Mouse (Mus musculus) hindbrain, postnatal 0 days (tissue): ENCODE measurements at regions not wholly inside any gene's neighbourhood (a gene's known extent, or its start where the extent isn't known, plus 50 kb on each side); places are given as distances from the start of the nearest gene placed in this dataset.
A peak's percentile ranks its signal among the peaks of the same experiment; 100 is the strongest.

Experiments
- ATAC-seq: fragments of 200-750 bp; cut with Nextera tagmentation; 2 replicates; pipeline ENCODE4 v1.8.0; 2017; ENCODE audit warnings: mild to moderate bottlenecking, moderate TSS enrichment, moderate library complexity
- DNase-seq: peaks from one replicate; pipeline ENCODE4 v3.0.0-alpha.2; 2015; ENCODE audit warnings: low spot score
- H3K27ac ChIP-seq: fragments of 300-500 bp; sonication (generic); 2 replicates; pipeline ENCODE4 v1.5.1; 2014; ENCODE audit warnings: mild to moderate bottlenecking
- H3K27me3 ChIP-seq: fragments of 300-500 bp; sonication (generic); 2 replicates; pipeline ENCODE4 v1.6.1; 2014; ENCODE audit warnings: low read length, mixed read lengths; ENCODE audit not compliant: insufficient read depth
- H3K36me3 ChIP-seq: fragments of 300-500 bp; sonication (generic); 2 replicates; pipeline ENCODE4 v1.6.1; 2014; ENCODE audit warnings: low read length, mixed read lengths; ENCODE audit not compliant: insufficient read depth
- H3K4me1 ChIP-seq: fragments of 300-500 bp; sonication (generic); 2 replicates; pipeline ENCODE4 v1.6.1; 2014; ENCODE audit warnings: antibody characterized with exemption, low read length, mixed read lengths; ENCODE audit not compliant: insufficient read depth
- H3K4me2 ChIP-seq: fragments of 300-500 bp; sonication (generic); 2 replicates; pipeline ENCODE4 v1.6.1; 2014; ENCODE audit warnings: low read depth, mild to moderate bottlenecking, low read length, moderate library complexity, mixed read lengths
- H3K4me3 ChIP-seq: fragments of 300-500 bp; sonication (generic); 2 replicates; pipeline ENCODE4 v1.5.1; 2014; ENCODE audit warnings: low read length
- H3K9ac ChIP-seq: fragments of 300-500 bp; sonication (generic); replicated peaks from 2 replicates; pipeline ENCODE4 v1.6.1; 2014; ENCODE audit warnings: mild to moderate bottlenecking, low read length, moderate library complexity, mixed read lengths
- H3K9me3 ChIP-seq: fragments of 300-500 bp; sonication (generic); 2 replicates; pipeline ENCODE4 v1.6.1; 2016; ENCODE audit warnings: low read length, mixed read lengths
- CTCF ChIP-seq: IDR thresholded peaks from 2 replicates; pipeline ENCODE4 v1.5.1; 2016; ENCODE audit warnings: antibody characterized with exemption, control low read depth, low read depth
- WGBS: fragments of 180-500 bp; shearing (Covaris S2); extraction: QIAGEN DNeasy Blood & Tissue Kit; methylation state at CpG from one replicate; pipeline ENCODE4 v1.1.7; 2014; 5-methylcytosine and 5-hydroxymethylcytosine counted together

DNA sequence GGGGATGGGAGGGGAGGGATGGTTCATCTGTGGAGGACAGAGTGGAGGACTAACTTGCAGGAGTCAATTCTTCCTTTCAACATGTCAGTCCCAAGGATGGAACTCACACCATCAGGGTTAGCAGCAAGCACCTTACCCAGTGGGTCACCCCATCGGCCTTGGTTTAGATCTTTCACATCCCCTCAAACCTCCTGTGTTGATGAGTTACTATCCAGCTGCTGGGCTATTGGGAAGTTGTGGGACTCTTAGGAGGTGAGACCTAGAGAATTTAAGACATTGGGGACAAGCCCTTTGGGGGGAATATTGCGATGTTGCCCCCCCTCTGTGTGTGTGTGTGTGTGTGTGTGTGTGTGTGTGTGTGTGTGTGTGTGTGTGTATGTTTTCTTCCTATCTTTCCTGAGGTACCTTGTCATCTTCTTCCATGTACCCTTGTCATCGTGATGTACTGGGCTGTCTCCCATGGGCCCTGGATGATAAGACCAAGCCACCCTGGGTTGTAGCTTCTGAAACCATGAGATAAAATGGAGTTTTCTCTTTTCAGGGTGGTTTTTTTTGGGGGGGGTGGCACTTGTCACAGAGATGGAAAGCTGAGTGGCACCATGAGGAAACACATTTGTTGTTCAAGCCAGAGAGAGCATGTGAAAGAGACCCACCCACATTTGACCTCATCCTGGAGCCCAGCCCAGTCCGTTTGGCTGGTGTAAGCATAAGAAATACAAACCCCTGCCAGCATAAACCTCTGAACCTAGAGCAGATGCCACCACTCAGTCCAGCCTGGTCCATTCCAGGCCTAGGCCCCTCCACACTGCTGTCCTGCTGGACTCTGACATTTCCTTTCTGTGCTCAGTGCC lies 98.3 kb upstream of the Bod1 start:
- ATAC-seq, result peak; percentile 52
- H3K9ac ChIP-seq, result peak overlapping the region; percentile 4; the same call in 1 of the 2 replicates

DNA sequence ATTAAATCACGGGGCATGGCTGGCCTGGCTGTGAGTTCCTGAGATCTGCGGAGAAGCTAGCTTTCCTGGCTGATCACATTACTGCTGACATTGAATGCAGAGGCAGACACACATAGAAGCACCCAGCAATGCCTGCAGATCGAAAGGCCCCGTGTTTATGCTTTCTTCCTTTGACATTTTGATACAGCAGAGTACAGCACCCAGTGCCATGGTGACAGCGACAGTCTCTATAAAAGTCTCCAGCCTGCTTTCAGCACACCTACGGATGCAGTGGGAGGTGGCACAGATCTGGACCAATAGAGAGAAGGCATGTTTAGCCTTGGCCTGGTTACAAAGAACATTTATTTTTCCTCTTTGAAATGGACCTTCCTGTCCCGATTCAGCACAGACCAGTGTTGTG lies 99.2 kb upstream of the Bod1 start:
- H3K9ac ChIP-seq, result peak overlapping the region; percentile 4; the same call in 1 of the 2 replicates
- DNase-seq, result peak; percentile 55
- ATAC-seq, result peak; percentile 32

More for the DNA sequence above, 98.3 kb upstream of the Bod1 start:
- peak; percentile 77 for DNase-seq
- H3K9me3 ChIP-seq, result no peaks in the 10 kb centered on the region
- H3K27me3 ChIP-seq, result no peaks in the 10 kb centered on the region
- H3K27ac ChIP-seq, result peak overlapping the region; percentile 79
- 71% methylated on average over 4 of the region's 4 CpGs for WGBS
- H3K4me3 ChIP-seq, result no peak overlapping the region
- no peak overlapping the region for H3K4me2 ChIP-seq
- H3K36me3 ChIP-seq, result no peaks in the 10 kb centered on the region
- H3K4me1 ChIP-seq, result peaks cover 18% of the 10 kb centered on the region
- TF ChIP-seq CTCF, result no peak

DNA sequence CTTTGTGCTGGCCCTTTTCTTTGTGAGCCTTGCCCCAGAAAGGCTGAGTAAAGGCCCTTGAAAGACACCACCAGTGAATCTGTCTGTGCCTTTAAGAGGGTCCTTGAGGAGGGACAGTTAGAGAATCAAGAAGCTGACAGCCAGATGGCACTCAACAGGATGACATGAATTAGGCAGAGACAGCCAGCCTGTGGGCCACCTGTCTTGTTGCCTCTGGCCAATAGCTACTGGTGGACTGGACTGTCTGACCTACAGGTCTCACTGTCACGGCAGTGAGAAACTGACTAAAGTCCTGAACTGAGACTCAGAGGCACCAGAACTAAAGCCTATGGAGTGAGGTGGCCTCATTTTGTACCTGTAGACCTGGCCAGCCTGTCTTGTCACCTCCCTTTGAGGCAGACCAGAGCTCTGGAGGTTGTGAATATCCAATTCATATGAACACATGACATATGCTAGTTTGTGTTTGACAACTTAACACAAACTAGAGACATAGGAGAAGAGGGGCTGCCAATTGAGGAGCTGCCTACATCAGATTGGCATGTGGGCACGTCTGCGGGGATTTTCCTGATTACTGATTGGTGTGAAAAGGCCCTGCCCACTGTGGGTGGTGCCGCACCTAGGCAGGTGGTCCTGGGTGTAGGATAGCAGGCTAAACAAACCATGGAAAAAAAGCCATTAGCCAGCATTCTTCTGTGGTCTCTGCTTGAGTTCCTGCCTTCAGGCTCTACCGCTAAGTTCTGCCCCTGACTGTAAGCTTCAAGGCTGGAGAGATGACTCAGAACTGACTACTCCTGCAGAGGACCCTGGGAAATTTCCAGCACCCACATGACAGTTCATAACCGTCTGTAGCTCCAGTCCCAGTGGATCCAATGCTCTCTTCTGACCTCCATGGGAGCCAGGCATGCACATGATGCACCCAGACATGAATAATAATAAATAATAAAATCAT lies 100.1 kb upstream of the Bod1 start:
- Histone ChIP-seq H3K36me3 (no peaks in the 10 kb centered on the region), H3K4me1 (peaks cover 18% of the 10 kb centered on the region), H3K27ac (peak overlapping the region; percentile 79), H3K9me3 (no peaks in the 10 kb centered on the region), H3K4me2 (no peak overlapping the region), H3K9ac (no peak overlapping the region), H3K27me3 (no peaks in the 10 kb centered on the region), H3K4me3 (no peak overlapping the region)
- DNase-seq (peak; percentile 66), ATAC-seq (peak; percentile 35)
- WGBS, result 79% methylated on average over 6 of the region's 6 CpGs
- 0 out of 2 replicates have a peak, but pooled peaks have one; percentile 1 for TF ChIP-seq CTCF

More for the DNA sequence above, 99.2 kb upstream of the Bod1 start:
- H3K27ac ChIP-seq, result peak overlapping the region; percentile 79
- TF ChIP-seq CTCF, result no peak
- no peaks in the 10 kb centered on the region for H3K27me3 ChIP-seq
- WGBS, result 25% methylated on average over 7 of the region's 7 CpGs
- no peaks in the 10 kb centered on the region for H3K9me3 ChIP-seq
- peaks cover 18% of the 10 kb centered on the region for H3K4me1 ChIP-seq
- H3K4me3 ChIP-seq, result no peak overlapping the region
- H3K4me2 ChIP-seq, result no peak overlapping the region
- no peaks in the 10 kb centered on the region for H3K36me3 ChIP-seq

DNA sequence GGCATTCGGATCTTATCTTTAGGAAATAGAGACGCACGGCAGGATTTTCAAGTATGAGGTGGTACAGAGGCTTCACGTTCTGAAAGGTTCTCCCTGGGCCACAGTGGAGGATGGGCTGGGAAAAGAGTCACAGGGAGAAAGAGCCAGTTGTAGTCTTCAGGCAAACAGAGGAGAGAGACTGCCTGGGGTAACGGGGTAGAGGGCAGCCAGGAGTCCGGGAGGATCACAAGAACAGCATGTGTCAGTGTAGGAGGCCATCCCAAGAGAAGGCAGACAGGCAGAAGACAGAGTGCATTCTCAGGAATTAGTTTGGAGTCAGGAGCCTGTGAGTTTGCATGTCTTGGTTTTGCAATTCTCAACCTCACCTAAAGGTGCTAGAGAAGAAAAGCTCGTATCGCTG lies 94.5 kb upstream of the Cpeb4 start:
- Histone ChIP-seq H3K4me1 (no peaks in the 10 kb centered on the region), H3K9me3 (no peaks in the 10 kb centered on the region), H3K4me2 (no peak overlapping the region), H3K27me3 (no peaks in the 10 kb centered on the region), H3K36me3 (no peaks in the 10 kb centered on the region), H3K4me3 (no peak overlapping the region), H3K9ac (no peak overlapping the region), H3K27ac (no peak overlapping the region)
- DNase-seq (no peak), ATAC-seq (no peak)
- TF ChIP-seq CTCF, result no peak
- WGBS, result 80% methylated on average over 8 of the region's 8 CpGs

DNA sequence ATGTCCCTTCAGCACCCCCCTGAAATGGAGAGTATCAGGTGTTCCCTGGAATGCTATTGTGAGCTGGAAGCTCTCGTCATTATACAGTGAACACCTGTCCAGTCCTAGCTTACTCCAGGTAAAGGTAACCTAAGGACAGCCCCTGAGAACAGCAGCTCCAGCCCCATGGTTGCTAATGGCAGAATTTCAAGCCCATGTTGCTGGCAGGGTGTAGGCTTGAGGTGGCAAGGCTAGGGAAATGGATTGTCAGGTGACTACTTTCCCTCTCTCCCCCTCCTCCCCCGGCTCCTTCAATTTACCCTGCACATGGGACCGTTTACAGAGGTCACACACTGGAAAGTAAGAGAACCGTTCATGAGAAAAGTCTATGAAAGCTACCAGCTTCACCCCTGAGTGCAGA lies 93.2 kb upstream of the Cpeb4 start:
- 0 out of 2 replicates have a peak, but pooled peaks cover 3% of the 10 kb centered on the region for H3K9me3 ChIP-seq
- no peak for TF ChIP-seq CTCF
- H3K27me3 ChIP-seq, result no peaks in the 10 kb centered on the region
- ATAC-seq (no peak), DNase-seq (no peak)
- no peaks in the 10 kb centered on the region for H3K36me3 ChIP-seq
- 80% methylated on average over 4 of the region's 4 CpGs for WGBS
- no peak overlapping the region for H3K9ac ChIP-seq
- H3K4me2 ChIP-seq, result no peak overlapping the region
- no peaks in the 10 kb centered on the region for H3K4me1 ChIP-seq
- H3K27ac ChIP-seq, result no peak overlapping the region
- no peak overlapping the region for H3K4me3 ChIP-seq

DNA sequence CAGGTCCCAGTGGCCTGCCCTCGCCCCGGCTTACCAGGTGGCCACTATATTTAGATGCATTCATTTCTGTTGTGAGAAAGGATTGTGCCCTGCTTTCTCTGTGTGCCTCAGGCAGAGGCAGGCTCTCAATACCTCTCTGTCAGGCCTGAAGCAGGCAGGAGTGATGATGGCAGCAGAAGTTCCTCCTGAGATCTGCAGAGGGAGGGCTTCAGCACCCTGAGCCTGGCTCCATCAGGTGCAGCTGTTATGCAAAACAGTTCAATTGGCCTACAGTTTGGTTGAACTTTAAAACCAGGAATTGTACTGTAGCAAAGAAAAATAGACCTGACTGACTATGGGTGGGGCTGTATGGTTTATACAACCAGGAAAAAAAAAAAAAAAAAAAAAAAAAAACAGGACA lies 92.7 kb upstream of the Cpeb4 start:
- H3K4me2 ChIP-seq, result no peak overlapping the region
- H3K27me3 ChIP-seq, result no peaks in the 10 kb centered on the region
- no peaks in the 10 kb centered on the region for H3K4me1 ChIP-seq
- no peak overlapping the region for H3K4me3 ChIP-seq
- TF ChIP-seq CTCF, result 0 out of 2 replicates have a peak, but pooled peaks have one; percentile 8
- H3K9ac ChIP-seq, result no peak overlapping the region
- no peaks in the 10 kb centered on the region for H3K36me3 ChIP-seq
- no peak overlapping the region for H3K27ac ChIP-seq
- 0 out of 2 replicates have a peak, but pooled peaks cover 3% of the 10 kb centered on the region for H3K9me3 ChIP-seq
- DNase-seq (no peak), ATAC-seq (no peak)
- 83% methylated on average over 2 of the region's 2 CpGs for WGBS
